Mouse (Mus musculus): Measurements from ENCODE around the gene Atraid.

Gene Atraid

DNA sequence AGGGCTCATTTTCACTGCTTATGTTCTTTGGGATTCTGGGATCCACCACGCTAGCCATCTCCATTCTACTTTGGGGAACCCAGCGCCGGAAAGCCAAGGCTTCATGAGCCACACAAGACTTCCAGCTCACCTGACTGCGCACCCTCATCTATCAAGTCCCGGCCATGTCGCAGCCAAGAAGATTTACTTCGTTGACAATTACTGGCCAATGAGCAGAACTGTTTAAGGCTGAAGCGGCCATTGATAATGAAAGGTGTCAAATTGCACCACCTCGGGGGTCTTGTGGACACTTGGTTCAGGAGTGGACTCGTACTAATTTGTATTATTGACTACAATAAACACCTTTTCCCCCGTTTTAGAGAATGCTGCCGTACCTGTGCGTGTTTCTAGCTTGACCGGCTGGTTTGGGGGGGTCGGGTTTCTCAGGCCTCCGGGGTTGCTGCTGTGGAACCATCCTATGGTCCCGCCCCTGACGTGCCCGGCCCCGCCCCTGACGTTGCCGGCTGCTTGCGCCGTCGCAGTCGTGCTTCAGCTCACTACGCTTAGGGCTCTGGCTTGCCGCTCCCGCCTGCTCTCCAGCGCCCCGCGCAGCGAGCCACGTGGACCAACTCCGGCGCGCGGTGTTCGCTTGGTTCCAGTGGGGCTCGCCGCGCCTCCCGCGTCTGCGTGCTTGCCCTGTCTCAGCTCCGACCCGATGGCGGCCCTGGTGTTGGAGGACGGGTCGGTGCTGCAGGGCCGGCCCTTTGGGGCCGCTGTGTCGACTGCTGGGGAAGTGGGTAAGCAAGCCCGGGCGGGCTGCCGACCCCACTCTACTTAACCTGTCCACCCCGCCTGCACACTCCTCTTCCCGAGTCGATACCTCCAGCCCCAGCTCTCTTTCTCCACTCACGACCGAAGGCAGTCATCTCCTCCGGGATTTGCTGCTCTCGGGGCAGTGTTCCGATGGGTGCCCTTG lies 6.4 kb downstream of the Atraid start, which contains the start of gene Cad:
Cad (plus strand) TSS at position 520 of the 955 bp plus-strand sequence.
- peak; percentile 95 for DNase-seq

GRCm38 (mm10) chr5:31055216-31056140 lies 7.4 kb downstream of the Atraid start:
- no peak for DNase-seq

GRCm38 (mm10) chr5:31069810-31070209 lies 21.7 kb downstream of the Atraid start:
- no peak for DNase-seq

DNA sequence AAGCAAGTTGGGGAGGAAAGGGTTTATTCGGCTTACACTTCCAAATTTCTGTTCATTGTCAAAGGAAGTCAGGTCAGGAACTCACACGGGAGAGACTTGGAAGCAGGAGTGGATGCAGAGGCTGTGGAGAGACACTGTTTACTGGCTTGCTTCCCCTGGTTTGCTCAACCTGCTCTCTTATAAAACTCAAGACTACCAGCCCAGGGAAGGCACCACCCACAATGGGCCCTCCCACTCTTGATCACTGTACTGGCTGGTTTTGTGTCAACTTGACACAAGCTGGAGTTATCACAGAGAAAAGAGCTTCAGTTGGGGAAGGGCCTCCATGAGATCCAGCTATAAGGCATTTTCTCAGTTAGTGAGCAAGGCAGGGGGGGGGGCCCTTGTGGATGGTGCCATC lies 22.9 kb downstream of the Atraid start:
- no peak for DNase-seq

DNA sequence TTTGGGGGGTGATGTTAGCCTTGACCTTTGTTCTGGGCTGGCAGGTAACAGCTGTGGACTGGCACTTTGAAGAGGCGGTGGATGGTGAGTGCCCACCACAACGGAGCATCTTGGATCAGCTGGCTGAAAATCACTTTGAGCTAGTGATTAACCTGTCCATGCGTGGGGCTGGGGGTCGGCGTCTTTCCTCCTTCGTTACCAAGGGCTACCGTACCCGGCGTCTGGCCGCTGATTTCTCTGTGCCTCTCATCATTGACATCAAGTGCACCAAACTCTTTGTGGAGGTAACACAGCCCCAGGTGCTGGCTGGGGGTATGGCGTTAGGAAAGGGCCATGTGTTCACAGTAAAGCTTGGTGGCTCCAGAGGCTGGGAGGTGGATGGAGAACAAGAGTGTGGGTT lies 23.7 kb downstream of the Atraid start:
- DNase-seq, result no peak

- DNase-seq, result no peak
Observed at GRCm38 (mm10) chr5:31073176-31073575, 25.1 kb downstream of the Atraid start.

GRCm38 (mm10) chr5:31076346-31076745 lies 28.2 kb downstream of the Atraid start:
- DNase-seq, result no peak

DNA sequence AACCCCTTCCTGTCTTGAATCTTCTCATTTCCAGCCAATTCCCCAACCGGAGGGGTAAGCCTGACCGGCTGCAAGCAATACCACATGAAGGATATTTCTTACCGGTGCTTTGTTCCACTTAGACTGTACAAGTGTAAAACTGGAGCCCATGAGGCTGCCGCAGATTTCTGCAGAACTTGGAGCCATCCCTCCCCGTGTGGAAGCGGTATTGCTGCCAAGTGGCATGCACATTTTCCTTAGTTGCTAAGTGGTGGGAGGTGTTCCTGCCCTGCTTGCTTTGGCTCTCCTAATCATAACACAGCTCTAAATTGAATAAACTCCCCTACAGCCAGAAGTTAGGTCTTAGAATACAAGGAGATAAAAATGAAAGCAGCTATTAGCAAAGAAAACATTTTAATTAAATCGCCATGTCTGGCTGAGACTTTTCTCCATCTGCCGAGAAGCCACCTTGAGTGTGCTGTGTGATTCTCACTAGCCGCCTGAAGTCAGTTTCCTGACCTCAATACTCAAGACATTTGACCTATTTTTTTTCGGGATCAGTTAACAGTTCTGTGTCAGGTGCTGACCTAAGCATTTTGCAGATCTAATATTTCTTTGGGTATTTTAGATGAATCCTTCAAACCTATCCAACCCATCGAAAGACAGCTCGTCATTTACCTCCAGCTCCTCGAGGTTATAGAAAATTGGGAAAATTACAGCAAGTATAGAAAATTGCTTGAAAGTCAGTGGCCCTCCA lies 32.1 kb downstream of the Atraid start:
- peak; percentile 33 for DNase-seq

DNA sequence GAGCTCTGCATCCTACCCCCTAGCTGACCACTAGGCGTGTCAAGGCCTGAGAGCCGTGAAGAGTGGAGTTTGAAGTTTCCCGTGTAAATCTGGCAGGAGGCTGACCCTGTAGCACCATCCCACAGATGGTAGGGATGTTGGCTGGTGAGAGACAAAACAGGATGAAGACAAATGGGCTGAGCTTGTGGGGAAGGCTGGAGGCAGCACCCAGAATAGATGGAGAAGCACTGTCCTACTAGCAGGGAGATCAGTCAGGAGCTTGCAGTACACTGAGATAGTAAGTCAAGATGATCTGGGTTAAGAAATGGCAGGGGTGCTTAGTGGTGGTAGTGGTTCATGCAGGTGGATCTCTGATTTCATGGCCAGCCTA lies 32.7 kb downstream of the Atraid start:
- DNase-seq, result no peak

DNA sequence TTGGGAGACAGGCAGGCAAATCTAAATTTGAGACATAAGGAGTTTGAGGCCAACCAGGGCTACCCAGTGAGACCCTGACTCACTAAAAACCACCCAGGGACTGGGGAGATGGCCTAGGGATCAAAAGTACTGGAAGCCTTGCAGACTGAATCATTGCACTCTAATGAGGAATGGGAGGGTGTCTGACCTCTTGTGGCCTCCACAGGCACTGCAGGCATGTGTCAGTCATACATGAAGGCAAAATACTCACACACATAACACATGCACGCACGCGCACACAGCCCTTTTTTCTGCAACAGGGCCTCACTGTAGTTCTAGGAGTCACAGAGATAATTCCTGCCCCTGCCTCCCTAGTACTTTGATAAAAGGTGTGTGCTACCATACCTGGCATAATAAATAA lies 33.3 kb downstream of the Atraid start:
- peak; percentile 57 for DNase-seq

DNA sequence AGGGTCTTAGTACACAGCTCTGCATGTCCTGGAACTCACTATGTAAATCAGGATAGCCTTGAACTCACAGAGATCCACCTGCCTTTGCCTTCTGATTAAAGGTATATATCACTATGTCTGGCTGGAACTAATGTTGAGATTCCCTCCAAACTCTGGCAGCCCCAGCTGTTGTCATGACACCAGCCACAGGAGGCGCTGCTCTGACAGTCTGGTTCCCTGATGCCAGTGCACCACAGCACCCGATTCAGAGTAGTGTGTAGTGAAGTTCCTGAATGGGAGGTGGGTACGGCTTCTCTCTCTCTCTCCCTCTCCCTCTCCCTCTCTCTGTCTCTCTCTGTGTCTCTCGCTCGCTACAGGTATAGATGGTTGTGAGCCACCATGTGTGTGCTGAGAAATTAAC lies 34.2 kb downstream of the Atraid start:
- peak; percentile 72 for DNase-seq

- DNase-seq, result peak; percentile 14
Observed at GRCm38 (mm10) chr5:31082935-31083625, 35.0 kb downstream of the Atraid start.

DNA sequence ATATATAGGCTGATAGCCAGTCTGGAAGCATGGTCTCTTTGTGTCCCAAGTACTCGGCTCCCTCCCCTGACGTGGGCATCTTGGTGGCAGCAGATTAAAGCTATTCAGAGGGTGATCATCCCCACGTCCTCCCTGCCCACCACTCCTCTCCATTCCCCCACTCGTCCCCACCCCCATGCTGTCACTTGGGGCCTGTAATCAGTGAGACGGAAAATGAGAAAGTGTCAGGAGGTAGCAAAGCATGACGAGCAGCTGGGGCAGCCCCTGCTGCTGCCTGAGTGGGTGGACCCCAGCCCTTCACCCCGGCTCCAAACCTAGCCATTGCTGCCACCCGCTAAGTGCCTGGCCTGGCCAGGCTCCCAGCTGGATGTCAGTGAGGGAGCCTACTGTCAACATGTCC lies 35.8 kb downstream of the Atraid start:
- DNase-seq, result no peak

- DNase-seq, result no peak
Observed at GRCm38 (mm10) chr5:31086606-31087005, 38.5 kb downstream of the Atraid start.

- no peak for DNase-seq
Observed at GRCm38 (mm10) chr5:31087131-31087530, 39.0 kb downstream of the Atraid start.

GRCm38 (mm10) chr5:31092231-31092975 lies 44.3 kb downstream of the Atraid start:
- no peak for DNase-seq

DNA sequence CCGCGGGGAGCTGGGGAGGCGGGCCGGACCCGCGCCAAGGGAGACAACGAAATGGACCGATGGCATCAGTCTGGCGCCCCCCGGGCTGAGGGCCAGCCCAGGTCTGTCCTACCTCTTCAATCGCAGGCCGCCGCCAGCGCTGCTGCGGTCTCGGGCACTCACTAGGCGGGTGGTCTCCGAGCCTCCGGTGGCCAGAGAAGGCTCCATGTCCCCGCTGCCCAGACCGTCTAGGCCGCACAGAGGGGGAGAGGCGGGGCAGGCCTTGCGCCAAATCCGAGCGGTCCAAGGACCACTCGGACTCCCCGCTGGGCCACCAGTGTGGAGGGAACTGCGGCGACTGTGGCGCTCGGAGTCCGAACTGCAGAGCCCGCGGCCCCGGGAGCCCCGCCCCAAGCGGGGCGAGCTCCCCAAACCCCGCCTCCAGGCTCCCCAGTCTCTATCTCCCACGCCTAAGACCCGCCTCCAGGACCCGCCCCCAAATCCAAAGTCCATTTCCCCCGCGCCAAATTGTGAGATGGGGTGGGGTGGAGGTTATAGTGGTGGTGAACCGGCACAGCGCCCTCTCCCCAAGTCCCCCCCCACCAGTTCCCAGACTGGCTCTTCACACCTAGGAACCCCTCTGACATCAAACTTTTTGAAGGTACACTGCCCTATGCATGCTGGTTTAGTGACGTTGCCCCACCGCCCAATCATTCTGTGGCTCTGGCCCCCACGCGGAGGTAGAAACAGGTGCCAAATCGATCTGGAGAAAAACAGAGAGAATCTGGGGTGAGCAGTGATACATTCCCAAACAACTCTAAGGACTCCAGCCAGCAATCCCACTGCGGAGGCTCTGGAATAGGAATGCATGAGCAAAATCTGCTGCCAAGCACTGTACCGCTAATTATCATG lies 45.3 kb downstream of the Atraid start:
- DNase-seq, result peak; percentile 36

GRCm38 (mm10) chr5:31094100-31094798 lies 46.1 kb downstream of the Atraid start:
- no peak for DNase-seq

- peak; percentile 68 for DNase-seq
Observed at GRCm38 (mm10) chr5:31094799-31095691, 46.9 kb downstream of the Atraid start.
